Mouse (Mus musculus) stomach, embryonic 14.5 days (tissue): ENCODE data around the gene Entpd5. TPM values are rescaled to one million over a fixed set of nuclear protein-coding genes. Genes with fewer than 3 reads are reported as not detected.
"Not testable (repeated sequence)": the region's sequence is repeated elsewhere in the genome, so short reads cannot be mapped to it uniquely, and the experiment has no call there.

ENCODE experiments used
- ATAC-seq: fragments of 200-750 bp; cut with Nextera tagmentation; 2 replicates; pipeline ENCODE4 v1.8.0; 2017; ENCODE audit warnings: low read depth, moderate TSS enrichment; ENCODE audit not compliant: insufficient number of reproducible peaks, insufficient read depth, low FRiP score
- H3K27ac ChIP-seq: fragments of 300-500 bp; sonication (generic); 2 replicates; pipeline ENCODE4 v1.5.1; 2014; ENCODE audit warnings: mild to moderate bottlenecking, low read length, moderate library complexity, mixed read lengths
- H3K27me3 ChIP-seq: fragments of 300-500 bp; sonication (generic); 2 replicates; pipeline ENCODE4 v1.6.1; 2014; ENCODE audit warnings: low read length, control low read depth, mixed read lengths; ENCODE audit not compliant: control insufficient read depth, insufficient read depth
- H3K36me3 ChIP-seq: fragments of 300-500 bp; sonication (generic); 2 replicates; pipeline ENCODE4 v1.6.1; 2014; ENCODE audit warnings: mild to moderate bottlenecking, control low read depth, low read length, moderate library complexity, mixed read lengths; ENCODE audit not compliant: control insufficient read depth, insufficient read depth
- H3K4me1 ChIP-seq: fragments of 300-500 bp; sonication (generic); 2 replicates; pipeline ENCODE4 v1.6.1; 2014; ENCODE audit warnings: low read length, control low read depth, mixed read lengths; ENCODE audit not compliant: control insufficient read depth, insufficient read depth
- H3K4me2 ChIP-seq: fragments of 300-500 bp; sonication (generic); replicated peaks from 2 replicates; pipeline ENCODE4 v1.6.1; 2014; ENCODE audit warnings: low read depth, low read length, control low read depth
- H3K4me3 ChIP-seq: fragments of 300-500 bp; sonication (generic); 2 replicates; pipeline ENCODE4 v1.5.1; 2014; ENCODE audit warnings: low read depth, low read length, control low read depth
- H3K9ac ChIP-seq: fragments of 300-500 bp; sonication (generic); replicated peaks from 2 replicates; pipeline ENCODE4 v1.6.1; 2014; ENCODE audit warnings: low read depth, mild to moderate bottlenecking, control low read depth, low read length, moderate library complexity, mixed read lengths
- H3K9me3 ChIP-seq: fragments of 300-500 bp; sonication (generic); 2 replicates; pipeline ENCODE4 v1.6.1; 2016; ENCODE audit warnings: low read depth, low read length, control low read depth; ENCODE audit not compliant: control insufficient read depth
- WGBS: fragments of 180-500 bp; shearing (Covaris S2); extraction: QIAGEN DNeasy Blood & Tissue Kit; methylation state at CpG from one replicate; pipeline ENCODE4 v1.1.7; 2014; 5-methylcytosine and 5-hydroxymethylcytosine counted together
- polyA plus RNA-seq: library from polyadenylated mRNA; unstranded; fragments of >200 nt; fragmentation: Nextera tagmentation; extraction: Ambion mirVana; gene quantifications from 2 replicates; pipeline ENCODE4 v1.2.1, GENCODE M21; 2014

Entpd5 gene
- polyA plus RNA-seq, 1 experiment from 2014 or later: 15.0 TPM

DNA sequence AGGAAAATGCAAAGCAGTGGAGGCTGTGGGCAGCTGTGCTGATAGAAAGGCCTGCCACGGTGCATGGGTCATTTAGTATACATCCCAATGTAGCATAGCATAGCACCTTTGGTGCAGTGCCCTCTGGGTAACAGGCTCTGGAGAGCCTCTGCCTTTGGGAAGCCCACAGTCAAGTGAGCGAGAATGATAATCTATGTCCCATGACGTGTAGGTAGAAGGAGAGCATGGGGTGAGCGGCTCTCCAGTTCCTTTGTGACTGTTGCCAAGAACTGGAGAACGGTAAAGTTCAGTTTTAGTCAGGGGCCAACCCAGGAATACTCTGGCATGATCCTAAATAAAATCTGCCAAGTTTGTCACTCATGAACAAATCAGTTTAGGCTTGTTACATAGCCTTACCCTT, 37.2 kb downstream of the Entpd5 start:
- ATAC-seq: no peak
- H3K4me3 ChIP-seq: no peak overlapping the region
- no peak overlapping the region for H3K27ac ChIP-seq
- H3K4me2 ChIP-seq: no peak overlapping the region
- H3K9ac ChIP-seq: no peak overlapping the region
- H3K9me3 ChIP-seq: no peaks in the 10 kb centered on the region
- no peaks in the 10 kb centered on the region for H3K4me1 ChIP-seq
- peaks cover 57% of the 10 kb centered on the region for H3K36me3 ChIP-seq
- no peaks in the 10 kb centered on the region for H3K27me3 ChIP-seq
- WGBS: 94% methylated on average over 5 of the region's 5 CpGs

DNA sequence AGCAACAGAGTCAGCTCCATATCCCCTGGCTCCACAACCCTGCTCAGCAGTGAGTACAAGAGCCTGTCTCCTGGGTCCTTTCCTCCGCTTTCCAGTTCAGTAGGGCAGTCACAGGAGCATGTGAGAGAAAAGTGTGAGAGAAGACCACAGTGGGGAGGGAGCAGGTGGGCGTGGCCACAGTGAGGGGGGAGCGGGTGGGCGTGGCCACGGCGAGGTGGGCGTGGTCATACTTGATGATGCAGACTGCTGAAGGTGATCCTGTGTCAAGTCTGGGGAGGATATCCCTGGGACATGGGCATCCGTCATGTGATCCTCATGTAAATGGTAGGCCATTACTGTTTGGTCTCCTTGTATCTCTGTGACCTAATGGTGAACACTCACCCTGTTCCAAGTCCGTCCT, 41.9 kb downstream of the Entpd5 start:
- Histone ChIP-seq H3K4me3 (no peak overlapping the region), H3K36me3 (peaks cover 40% of the 10 kb centered on the region), H3K27ac (no peak overlapping the region), H3K4me1 (peaks cover 6% of the 10 kb centered on the region), H3K4me2 (no peak overlapping the region), H3K9ac (no peak overlapping the region), H3K9me3 (no peaks in the 10 kb centered on the region), H3K27me3 (no peaks in the 10 kb centered on the region)
- ATAC-seq: no peak
- 61% methylated on average over 9 of the region's 9 CpGs for WGBS

DNA sequence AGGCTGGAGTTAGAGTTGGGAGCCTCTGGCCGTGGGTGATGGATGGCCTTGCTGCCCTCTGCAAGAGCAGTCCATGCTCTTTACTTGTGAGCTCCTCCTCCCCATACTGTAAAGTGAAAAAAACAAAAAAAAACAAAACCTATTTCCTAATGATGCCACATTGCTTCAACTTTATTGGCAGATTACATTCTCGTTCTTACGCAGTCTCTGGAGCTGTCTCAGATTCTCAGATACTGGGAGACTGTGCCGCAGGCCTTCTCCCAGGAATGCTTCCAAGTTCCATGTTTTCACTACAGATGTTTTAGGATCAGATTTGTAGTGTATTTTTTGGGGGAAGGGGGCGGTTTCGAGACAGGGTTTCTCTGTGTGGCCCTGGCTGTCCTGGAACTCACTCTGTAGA, 43.7 kb downstream of the Entpd5 start:
- no peak overlapping the region for H3K27ac ChIP-seq
- H3K36me3 ChIP-seq: peaks cover 22% of the 10 kb centered on the region
- H3K27me3 ChIP-seq: no peaks in the 10 kb centered on the region
- H3K9ac ChIP-seq: no peak overlapping the region
- no peak overlapping the region for H3K4me2 ChIP-seq
- ATAC-seq: no peak
- no peaks in the 10 kb centered on the region for H3K9me3 ChIP-seq
- H3K4me1 ChIP-seq: peaks cover 9% of the 10 kb centered on the region
- WGBS: 95% methylated on average over 6 of the region's 6 CpGs
- no peak overlapping the region for H3K4me3 ChIP-seq

DNA sequence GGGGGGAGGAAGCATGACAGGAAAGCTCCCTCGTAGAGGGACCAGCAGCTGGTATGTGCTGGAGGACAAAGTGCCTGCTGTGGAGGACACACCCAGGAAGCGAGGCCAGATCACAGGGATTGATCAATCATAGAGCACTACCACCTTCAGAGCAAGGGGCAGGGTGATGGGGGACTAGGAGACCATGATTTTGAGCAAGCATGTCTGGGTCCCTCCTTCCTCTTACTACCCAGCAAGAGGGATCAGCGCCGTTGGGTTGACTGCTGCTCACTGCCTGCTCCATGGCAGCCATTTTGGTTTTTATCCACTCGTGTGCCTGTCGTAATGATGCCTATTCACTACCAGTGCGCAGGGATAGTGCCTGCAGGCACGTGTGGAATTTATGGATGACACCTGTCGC, 44.5 kb downstream of the Entpd5 start:
- H3K36me3 ChIP-seq: peaks cover 15% of the 10 kb centered on the region
- 78% methylated on average over 9 of the region's 9 CpGs for WGBS

DNA sequence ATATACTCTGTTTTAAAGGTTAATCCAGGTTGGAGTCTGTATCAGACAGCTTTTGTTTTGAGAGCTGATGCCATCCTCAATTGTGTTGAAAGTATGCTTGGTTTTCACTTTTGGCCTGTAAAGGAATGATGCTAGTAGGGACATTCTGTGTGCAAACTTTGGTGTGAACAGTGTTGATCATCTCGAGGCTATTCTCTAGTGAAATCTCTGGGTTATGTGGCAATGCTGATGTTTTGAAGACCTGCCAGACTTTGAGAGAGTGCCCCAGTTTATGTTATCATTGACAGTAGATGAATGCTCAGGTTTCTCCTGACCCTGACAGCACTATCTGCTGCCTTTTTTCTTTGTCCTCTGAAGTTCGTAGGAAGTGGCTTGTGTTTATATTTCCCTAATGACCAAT, 46.0 kb downstream of the Entpd5 start:
- no peak for ATAC-seq
- Histone ChIP-seq H3K9ac (no peak overlapping the region), H3K27me3 (no peaks in the 10 kb centered on the region), H3K9me3 (no peaks in the 10 kb centered on the region), H3K4me1 (peaks cover 9% of the 10 kb centered on the region), H3K4me2 (peak overlapping the region; percentile 84), H3K27ac (no peak overlapping the region), H3K4me3 (peak overlapping the region; percentile 99), H3K36me3 (peaks cover 8% of the 10 kb centered on the region)
- 33% methylated on average over 2 of the region's 2 CpGs for WGBS

More for the DNA sequence above, 44.5 kb downstream of the Entpd5 start:
- Histone ChIP-seq H3K27ac (no peak overlapping the region), H3K9ac (no peak overlapping the region), H3K9me3 (no peaks in the 10 kb centered on the region), H3K4me1 (peaks cover 9% of the 10 kb centered on the region), H3K4me2 (no peak overlapping the region), H3K27me3 (no peaks in the 10 kb centered on the region), H3K4me3 (no peak overlapping the region)
- no peak for ATAC-seq

DNA sequence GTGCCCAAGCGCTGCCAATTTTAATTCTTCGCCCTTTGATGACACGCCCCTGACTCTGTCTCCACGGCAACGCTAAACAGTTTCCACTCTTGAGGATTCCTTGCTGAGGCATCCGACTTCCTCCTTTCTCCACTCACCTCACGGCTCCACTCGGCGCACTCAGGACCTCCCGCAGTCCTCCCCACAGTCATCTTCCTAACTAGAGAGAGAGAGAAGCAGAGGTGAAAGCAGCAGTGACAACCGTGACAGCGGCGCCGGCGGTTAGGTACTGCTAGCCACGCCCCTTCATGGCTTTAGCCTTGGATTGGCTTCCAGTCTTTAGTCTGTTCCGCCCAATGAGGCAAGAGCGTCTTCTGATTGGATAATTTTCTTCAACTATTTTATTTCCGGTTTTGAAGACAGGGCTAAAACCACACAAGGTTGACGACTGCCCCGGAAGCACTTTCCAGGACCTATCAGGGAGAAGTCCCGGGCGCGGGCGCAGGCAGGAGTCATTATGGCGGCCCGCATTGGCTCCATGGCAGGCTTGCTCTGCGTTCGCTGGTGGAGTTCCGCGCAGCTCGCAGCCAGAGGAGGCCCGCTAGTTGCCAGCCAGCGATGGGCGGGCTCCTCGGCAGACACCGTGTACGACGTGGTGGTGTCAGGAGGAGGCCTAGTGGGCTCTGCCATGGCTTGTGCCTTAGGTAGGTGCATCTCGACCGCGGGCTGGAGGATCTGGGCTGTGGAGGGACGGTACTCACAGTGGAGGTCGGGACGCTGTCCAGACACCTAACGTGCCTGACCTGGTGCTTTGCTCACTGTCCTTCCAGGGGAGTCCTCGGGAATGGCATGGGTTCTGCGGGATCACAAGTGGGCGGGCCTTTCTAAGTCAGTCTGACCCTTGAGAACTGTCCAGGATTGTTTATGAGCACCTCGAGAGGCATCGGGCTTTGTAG, 47.0 kb downstream of the Entpd5 start, which contains the start of the genes Coq6 and Fam161b:
Gene Coq6, plus strand, starts transcription at position 103 of the 935 bp plus-strand sequence.
Gene Fam161b, minus strand, starts transcription at position 279 of the 935 bp plus-strand sequence.
- no peaks in the 10 kb centered on the region for H3K9me3 ChIP-seq
- no peaks in the 10 kb centered on the region for H3K27me3 ChIP-seq
- H3K4me2 ChIP-seq: peak within 1 kb of the TSS; percentile 84
- H3K36me3 ChIP-seq: 0 out of 2 replicates have a peak, but pooled peaks cover under 1% of the 10 kb centered on the region
- peak within 1 kb of the TSS; percentile 99 for H3K4me3 ChIP-seq
- H3K4me1 ChIP-seq: peaks cover 9% of the 10 kb centered on the region
- peak; percentile 98 for ATAC-seq
- peak within 1 kb of the TSS; percentile 55; the same call in 1 of the 2 replicates for H3K27ac ChIP-seq
- WGBS: under 1% methylated on average over 51 of the region's 51 CpGs
- peak within 1 kb of the TSS; percentile 91 for H3K9ac ChIP-seq

DNA sequence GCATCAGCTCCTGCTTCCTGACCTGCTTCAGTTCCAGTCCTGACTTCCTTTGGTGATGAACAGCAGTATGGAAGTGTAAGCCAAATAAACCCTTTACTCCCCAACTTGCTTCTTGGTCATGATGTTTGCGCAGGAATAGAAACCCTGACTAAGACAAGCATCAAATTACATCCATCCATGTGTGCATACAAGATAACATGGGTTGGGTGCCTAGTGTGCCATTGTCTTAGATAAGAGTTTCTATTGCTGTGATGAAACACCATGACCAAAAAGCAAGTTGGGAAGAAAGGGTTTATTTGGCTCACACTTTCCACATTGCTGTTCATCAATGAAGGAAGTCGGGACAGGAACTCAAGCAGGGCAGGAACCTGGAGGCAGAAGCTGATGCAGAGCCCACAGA, 50.1 kb downstream of the Entpd5 start:
- 83% methylated on average over 2 of the region's 2 CpGs for WGBS
- H3K9ac ChIP-seq: not testable (repeated sequence)

DNA sequence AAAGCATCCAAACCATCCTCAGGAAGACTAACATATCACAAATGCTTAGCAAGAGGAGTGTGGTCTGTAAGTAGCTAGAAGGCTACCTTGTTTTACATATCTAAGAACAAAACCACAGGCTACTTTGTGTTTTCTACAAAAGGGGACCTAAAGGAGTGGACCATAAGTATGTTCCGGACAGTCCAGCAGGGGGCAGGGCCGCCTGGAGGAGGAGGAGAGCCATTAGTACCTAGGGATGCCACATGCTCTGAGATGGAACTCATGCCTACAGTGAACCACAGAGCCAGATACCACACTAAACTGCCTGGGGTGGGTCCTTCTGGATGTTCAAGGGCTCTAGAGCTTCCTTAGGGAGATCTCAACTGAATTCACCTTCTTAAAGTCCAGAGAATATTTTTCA, 61.6 kb downstream of the Entpd5 start:
- ATAC-seq: no peak
- H3K4me1 ChIP-seq: no peaks in the 10 kb centered on the region
- H3K9me3 ChIP-seq: no peaks in the 10 kb centered on the region
- H3K4me3 ChIP-seq: no peak overlapping the region
- peaks cover 27% of the 10 kb centered on the region for H3K36me3 ChIP-seq
- 49% methylated on average over 2 of the region's 2 CpGs for WGBS
- H3K27me3 ChIP-seq: no peaks in the 10 kb centered on the region
- H3K9ac ChIP-seq: no peak overlapping the region
- H3K4me2 ChIP-seq: no peak overlapping the region
- H3K27ac ChIP-seq: no peak overlapping the region

More for the DNA sequence above, 50.1 kb downstream of the Entpd5 start:
- not testable (repeated sequence) for H3K4me1 ChIP-seq, H3K4me3 ChIP-seq, H3K9me3 ChIP-seq, H3K4me2 ChIP-seq, H3K36me3 ChIP-seq, ATAC-seq, H3K27me3 ChIP-seq, H3K27ac ChIP-seq
